Comparison of ENCODE assay signal across 8 mouse cellular contexts in genomic region chr7:75852363-75852762, GRCm38 (mm10). TPM values are rescaled to one million over a fixed set of nuclear protein-coding genes. Genes with fewer than 3 reads are reported as not detected.
A peak's percentile ranks its signal among the peaks of the same experiment; 100 is the strongest.
DNase-seq lines count a peak whose midpoint lies in the region; ATAC-seq lines count a peak whose summit lies in the region.

No protein-coding gene starts in this region.

- H3K36me3 ChIP-seq in megakaryocyte, embryonic 14.5 days (replicated peaks; ENCODE audit: low read length): peaks cover 55% of the 10 kb centered on the region
- H3K36me3 ChIP-seq in hindbrain, embryonic 15.5 days: no peaks in the 10 kb centered on the region

- H3K4me2 ChIP-seq in hindbrain, embryonic 15.5 days: peak overlapping the region; percentile 14; the same call in 1 of the 2 replicates

- no peak overlapping the region for H3K9ac ChIP-seq in hindbrain, embryonic 15.5 days

- H3K4me3 ChIP-seq in megakaryocyte, embryonic 14.5 days (replicated peaks): peak overlapping the region; percentile 73
- no peak overlapping the region for H3K4me3 ChIP-seq in hindbrain, embryonic 15.5 days

- H3K27me3 ChIP-seq in megakaryocyte, embryonic 14.5 days (replicated peaks): no peaks in the 10 kb centered on the region
- H3K27me3 ChIP-seq in hindbrain, embryonic 15.5 days: no peaks in the 10 kb centered on the region

- intact Hi-C loops in left cerebral cortex, postnatal 4 days (cut with DNase I): no loop called here

- H3K27ac ChIP-seq in hindbrain, embryonic 15.5 days (replicated peaks): peak overlapping the region; percentile 75

- 34% methylated on average over 4 of the region's 4 CpGs for WGBS in hindbrain, embryonic 15.5 days

- no peak for ATAC-seq in megakaryocyte, adult 5-6 weeks (ENCODE audit: poor library complexity, severe bottlenecking)
- peak; percentile 68 for ATAC-seq in hindbrain, embryonic 15.5 days (ENCODE audit: low FRiP score, low read depth)
- no peak for ATAC-seq in inflammation-experienced regulatory T-cells, adult 6 months

- peak; percentile 39 for DNase-seq in cerebellum, adult 8-10 months
- peak; percentile 89 for DNase-seq in left cerebral cortex, postnatal 4 days
- DNase-seq in retina, postnatal 7 days (ENCODE audit: low read depth, low spot score): peak; percentile 65
- no peak for DNase-seq in gastrocnemius, postnatal 10 days

- H3K9me3 ChIP-seq in megakaryocyte, embryonic 14.5 days: no peaks in the 10 kb centered on the region
- H3K9me3 ChIP-seq in hindbrain, embryonic 15.5 days: no peaks in the 10 kb centered on the region

- peaks cover 84% of the 10 kb centered on the region for H3K4me1 ChIP-seq in megakaryocyte, embryonic 14.5 days
- peaks cover 74% of the 10 kb centered on the region for H3K4me1 ChIP-seq in hindbrain, embryonic 15.5 days (replicated peaks)

RNA-seq across cellular contexts. Expression of gene Klhl25, which starts 4.3 kb away (rescaled TPM):
- polyA plus RNA-seq in megakaryocyte, embryonic 14.5 days (2012; ENCODE audit: insufficient read depth, low replicate concordance): 2.8 and 11.9 TPM in 2 replicates
- total RNA-seq in megakaryocyte, adult 5-6 weeks (2015): 6.4 and 7.6 TPM in 2 replicates
- 11.4 and 12.6 TPM in 2 replicates for total RNA-seq in megakaryocyte, adult 5-6 weeks (2017)
- polyA plus RNA-seq in hindbrain, embryonic 15.5 days (2015; fragmentation: Nextera tagmentation; extraction: Ambion mirVana): 26.9 and 32.6 TPM in 2 replicates
- 10 to 100 TPM; 29.6 to 33.5 TPM for total RNA-seq in left cerebral cortex, postnatal 4 days (2021)
- polyA plus RNA-seq in inflammation-experienced regulatory T-cells, adult 6 months (2017; shearing (Covaris generic)): 10 to 100 TPM; 10.0 to 15.1 (median 14.4) TPM
- total RNA-seq in gastrocnemius, postnatal 10 days (2021): 1 to 10 TPM; 3.5 to 5.0 TPM
